Mouse (Mus musculus): Measurements from ENCODE around the gene Gna15.

DNA sequence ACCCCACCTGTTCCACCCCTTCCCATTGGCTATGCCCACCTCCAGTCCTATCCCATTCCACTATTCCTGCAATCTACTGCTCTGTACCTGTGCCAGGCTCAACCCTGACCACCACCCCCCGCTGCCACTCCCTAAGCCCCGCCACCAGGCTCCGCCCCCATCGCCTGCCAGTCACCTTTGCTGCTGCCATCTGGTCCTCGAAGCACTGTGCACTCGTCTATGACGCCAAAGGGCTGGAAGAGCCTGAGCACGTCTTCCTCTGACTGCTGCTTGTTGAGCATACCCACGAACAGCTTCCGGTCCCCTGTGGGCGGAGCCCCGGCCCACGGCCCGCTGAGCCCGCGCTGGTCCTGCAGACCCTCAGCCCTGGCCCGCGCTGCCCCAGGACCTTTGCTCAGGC lies 53.6 kb downstream of the Gna15 start:
- TF ChIP-seq CTCF (IDR thresholded peaks at IDR 0.05; ENCODE audit: control insufficient read depth, insufficient read depth, insufficient read length): no peak
- TF ChIP-seq MAX (IDR thresholded peaks at IDR 0.05): no peak
- no peak for TF ChIP-seq USF1 (IDR thresholded peaks at IDR 0.05; ENCODE audit: low read depth)

All from C2C12 (cell line).